Mouse (Mus musculus) macrophage (primary cell): ENCODE results near the gene Alkbh6. TPM values are rescaled to one million over a fixed set of nuclear protein-coding genes. Genes with fewer than 3 reads are reported as not detected.

ENCODE experiments used
- H3K27ac ChIP-seq: fragments of 350-480 bp; formaldehyde crosslinking; 2 replicates; pipeline ENCODE4 v1.9.0; 2021
- H3K36me3 ChIP-seq: fragments of 350-480 bp; formaldehyde crosslinking; 2 replicates; pipeline ENCODE4 v1.9.0; 2021; ENCODE audit errors: inconsistent target
- H3K4me3 ChIP-seq: fragments of 350-480 bp; formaldehyde crosslinking; 2 replicates; pipeline ENCODE4 v1.9.0; 2021; ENCODE audit errors: inconsistent target
- H3K79me2 ChIP-seq: fragments of 350-480 bp; formaldehyde crosslinking; 2 replicates; pipeline ENCODE4 v1.9.0; 2021; ENCODE audit errors: inconsistent target
- WGBS: methylation state at CpG from one replicate; pipeline ENCODE4 v1.1.7; 2026; ENCODE audit warnings: inconsistent platforms; ENCODE audit not compliant: missing documents; 5-methylcytosine and 5-hydroxymethylcytosine counted together
- polyA plus RNA-seq: library from polyadenylated mRNA; stranded (reverse); fragments of 250-400 nt; gene quantifications from 3 replicates; pipeline ENCODE4 v1.2.4, GENCODE M21; 2018; ENCODE audit warnings: inconsistent platforms
- total RNA-seq, 78 experiments: library from RNA; depleted of rRNA; stranded (reverse); fragments of 250-400 nt; gene quantifications; 1 replicate in 9 of 78; 2 replicates in 24 of 78; 3 replicates in 43 of 78; 4 replicates in 2 of 78; pipeline ENCODE4 v1.2.4; 2018; ENCODE audit warnings: inconsistent platforms in 56 of 78

Alkbh6 gene
- total RNA-seq (2018; cell fraction: chromatin; rRNA removed), result 10 to 100 TPM; 10.1 to 59.0 (median 32.2) TPM
- 10 to 100 TPM; 16.7 to 26.5 (median 21.5) TPM for total RNA-seq (2018; cell fraction: cytosol; rRNA removed)
- 10 to 100 TPM; 11.0 to 67.5 (median 32.1) TPM for total RNA-seq (2018; cell fraction: nucleus; rRNA removed)
- polyA plus RNA-seq, result 16.1 to 25.9 TPM (median 25.1 TPM) in 3 replicates

GRCm38 (mm10) chr7:30308076-30309005, at the start of gene Alkbh6:
Gene Alkbh6 (plus strand): TSS chr7:30308717.
- Histone ChIP-seq H3K27ac (peak within 1 kb of the TSS; percentile 31), H3K36me3 (0 out of 2 replicates have a peak, but pooled peaks cover 8% of the 10 kb centered on the region), H3K4me3 (peak within 1 kb of the TSS; percentile 96), H3K79me2 (peaks cover 4% of the 10 kb centered on the region; the same call in 1 of the 2 replicates)
- 6% methylated on average over 27 of the region's 27 CpGs for WGBS

- WGBS, result 55% methylated on average over 2 of the region's 2 CpGs
- Histone ChIP-seq H3K4me3 (no peak overlapping the region), H3K79me2 (no peaks in the 10 kb centered on the region), H3K36me3 (peaks cover 37% of the 10 kb centered on the region; the same call in 1 of the 2 replicates), H3K27ac (peak overlapping the region; percentile 16; the same call in 1 of the 2 replicates)
Observed at GRCm38 (mm10) chr7:30265041-30265440, 43.5 kb upstream of the Alkbh6 start.

- Histone ChIP-seq H3K4me3 (no peak overlapping the region), H3K79me2 (no peaks in the 10 kb centered on the region), H3K36me3 (peaks cover 38% of the 10 kb centered on the region; the same call in 1 of the 2 replicates), H3K27ac (peak overlapping the region; percentile 16; the same call in 1 of the 2 replicates)
- WGBS, result 82% methylated on average over 5 of the region's 5 CpGs
Observed at GRCm38 (mm10) chr7:30265531-30265930, 43.0 kb upstream of the Alkbh6 start.

- H3K4me3 ChIP-seq, result no peak overlapping the region
- H3K79me2 ChIP-seq, result no peaks in the 10 kb centered on the region
- H3K36me3 ChIP-seq, result peaks cover 37% of the 10 kb centered on the region; the same call in 1 of the 2 replicates
- 89% methylated on average over 7 of the region's 7 CpGs for WGBS
- H3K27ac ChIP-seq, result no peak overlapping the region
Observed at GRCm38 (mm10) chr7:30265935-30266334, 42.6 kb upstream of the Alkbh6 start.

- peaks cover 37% of the 10 kb centered on the region; the same call in 1 of the 2 replicates for H3K36me3 ChIP-seq
Observed at GRCm38 (mm10) chr7:30266780-30267179, 41.7 kb upstream of the Alkbh6 start.

GRCm38 (mm10) chr7:30269641-30270040, 38.9 kb upstream of the Alkbh6 start:
- peaks cover 37% of the 10 kb centered on the region; the same call in 1 of the 2 replicates for H3K36me3 ChIP-seq
- 86% methylated on average over 4 of the region's 4 CpGs for WGBS
- no peak overlapping the region for H3K27ac ChIP-seq
- no peak overlapping the region for H3K4me3 ChIP-seq
- H3K79me2 ChIP-seq, result peaks cover 4% of the 10 kb centered on the region; the same call in 1 of the 2 replicates

More at GRCm38 (mm10) chr7:30266780-30267179, 41.7 kb upstream of the Alkbh6 start:
- Histone ChIP-seq H3K27ac (no peak overlapping the region), H3K79me2 (no peaks in the 10 kb centered on the region), H3K4me3 (no peak overlapping the region)
- 87% methylated on average over 3 of the region's 3 CpGs for WGBS

GRCm38 (mm10) chr7:30274383-30274782, 34.1 kb upstream of the Alkbh6 start:
- no peak overlapping the region for H3K4me3 ChIP-seq
- H3K36me3 ChIP-seq, result peaks cover 27% of the 10 kb centered on the region; the same call in 1 of the 2 replicates
- H3K27ac ChIP-seq, result no peak overlapping the region
- WGBS, result 95% methylated on average over 6 of the region's 6 CpGs
- peaks cover 50% of the 10 kb centered on the region for H3K79me2 ChIP-seq

- H3K27ac ChIP-seq, result peak overlapping the region; percentile 98
- H3K36me3 ChIP-seq, result no peaks in the 10 kb centered on the region
- peak overlapping the region; percentile 64 for H3K4me3 ChIP-seq
- peaks cover 50% of the 10 kb centered on the region for H3K79me2 ChIP-seq
- WGBS, result 39% methylated on average over 2 of the region's 2 CpGs
Observed at GRCm38 (mm10) chr7:30278911-30279310, 29.6 kb upstream of the Alkbh6 start.

GRCm38 (mm10) chr7:30279536-30279935, 29.0 kb upstream of the Alkbh6 start:
- peak overlapping the region; percentile 64 for H3K4me3 ChIP-seq
- peak overlapping the region; percentile 98 for H3K27ac ChIP-seq
- H3K79me2 ChIP-seq, result peaks cover 47% of the 10 kb centered on the region
- WGBS, result 3% methylated on average over 6 of the region's 6 CpGs
- no peaks in the 10 kb centered on the region for H3K36me3 ChIP-seq

GRCm38 (mm10) chr7:30279951-30280669, 28.4 kb upstream of the Alkbh6 start, which contains the start of the genes Thap8 and Wdr62:
Gene Thap8 (plus strand): TSS chr7:30280094.
Gene Wdr62 (minus strand): TSS chr7:30280419.
- H3K36me3 ChIP-seq, result no peaks in the 10 kb centered on the region
- H3K4me3 ChIP-seq, result peak within 1 kb of the TSS; percentile 64
- H3K27ac ChIP-seq, result peak within 1 kb of the TSS; percentile 98
- peaks cover 41% of the 10 kb centered on the region for H3K79me2 ChIP-seq
- WGBS, result 1% methylated on average over 48 of the region's 49 CpGs

- Histone ChIP-seq H3K27ac (peak overlapping the region; percentile 98), H3K36me3 (no peaks in the 10 kb centered on the region), H3K79me2 (peaks cover 35% of the 10 kb centered on the region), H3K4me3 (peak overlapping the region; percentile 64)
- WGBS, result 0% methylated on average over 20 of the region's 20 CpGs
Observed at GRCm38 (mm10) chr7:30280670-30281138, 27.8 kb upstream of the Alkbh6 start.

- H3K4me3 ChIP-seq, result no peak overlapping the region
- H3K79me2 ChIP-seq, result peaks cover 27% of the 10 kb centered on the region
- H3K36me3 ChIP-seq, result no peaks in the 10 kb centered on the region
- 97% methylated on average over 3 of the region's 4 CpGs for WGBS
- H3K27ac ChIP-seq, result no peak overlapping the region
Observed at GRCm38 (mm10) chr7:30281522-30281921, 27.0 kb upstream of the Alkbh6 start.

- H3K36me3 ChIP-seq, result no peaks in the 10 kb centered on the region
- 90% methylated on average over 7 of the region's 7 CpGs for WGBS
- H3K4me3 ChIP-seq, result no peak overlapping the region
- peaks cover 14% of the 10 kb centered on the region for H3K79me2 ChIP-seq
- no peak overlapping the region for H3K27ac ChIP-seq
Observed at GRCm38 (mm10) chr7:30282740-30283139, 25.8 kb upstream of the Alkbh6 start.
